Mouse (Mus musculus): ENCODE measurements around the gene Csf1.
A peak's percentile ranks its signal among the peaks of the same experiment; 100 is the strongest.

Csf1 gene

GRCm38 (mm10) chr3:107707239-107707638 is 53.0 kb downstream of the Csf1 start:
- DNase-seq (ENCODE audit: low read depth, low spot score), result no peak

- DNase-seq (ENCODE audit: low read depth, low spot score), result no peak
These were observed 54.1 kb downstream of the Csf1 start for GRCm38 (mm10) chr3:107706164-107706563.

DNA sequence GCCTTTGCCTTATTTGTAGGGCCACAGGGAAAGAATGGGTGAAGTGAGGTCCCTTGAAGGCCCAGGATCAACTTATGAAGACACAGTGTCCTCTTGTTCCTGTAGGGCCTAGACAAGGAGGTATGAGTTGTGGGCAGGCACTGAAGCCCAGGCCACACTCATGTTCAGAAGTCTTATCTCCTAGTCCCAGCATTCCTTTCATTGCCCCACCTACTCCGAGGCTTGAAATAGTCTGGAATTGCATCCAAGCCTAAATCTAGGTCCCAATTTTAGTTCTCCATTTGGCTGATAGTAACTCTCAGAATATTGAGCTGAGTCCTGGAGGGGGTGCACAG is 55.9 kb downstream of the Csf1 start:
- no peak for DNase-seq (ENCODE audit: low read depth, low spot score)

DNA sequence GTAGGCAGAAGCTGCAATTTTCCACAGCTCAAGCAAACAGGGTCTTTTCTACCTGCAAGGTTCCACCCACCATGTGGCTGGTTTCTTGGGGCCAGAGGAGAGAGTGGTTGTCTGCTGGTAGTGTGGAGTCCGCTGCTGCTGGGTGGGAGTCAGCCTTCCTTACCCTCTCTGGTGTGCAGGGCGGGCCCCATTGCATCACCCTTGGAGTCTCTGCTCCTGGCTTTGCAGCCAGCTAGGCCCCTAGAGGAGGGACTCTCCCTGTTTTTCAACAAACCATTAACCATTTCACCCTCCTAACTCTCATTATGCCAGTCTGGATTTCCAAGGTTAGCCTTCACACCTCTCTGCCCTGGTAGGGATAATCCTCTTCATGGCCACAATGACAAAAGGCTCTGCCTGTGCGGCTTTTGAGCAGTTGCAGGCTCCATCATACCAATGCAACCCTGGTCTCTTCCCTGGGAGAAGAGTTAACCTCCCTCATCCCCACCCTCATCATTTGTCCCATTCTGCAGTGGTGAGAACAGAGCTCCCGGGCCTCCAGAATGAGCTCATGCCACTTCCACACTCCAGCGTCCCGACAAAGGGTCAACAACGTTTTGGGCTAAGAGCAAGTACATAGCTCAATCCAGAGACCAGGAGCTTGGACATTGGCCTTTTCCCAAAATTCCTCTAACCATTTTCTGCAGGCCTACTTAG is 56.4 kb downstream of the Csf1 start:
- no peak for DNase-seq (ENCODE audit: low read depth, low spot score)

DNA sequence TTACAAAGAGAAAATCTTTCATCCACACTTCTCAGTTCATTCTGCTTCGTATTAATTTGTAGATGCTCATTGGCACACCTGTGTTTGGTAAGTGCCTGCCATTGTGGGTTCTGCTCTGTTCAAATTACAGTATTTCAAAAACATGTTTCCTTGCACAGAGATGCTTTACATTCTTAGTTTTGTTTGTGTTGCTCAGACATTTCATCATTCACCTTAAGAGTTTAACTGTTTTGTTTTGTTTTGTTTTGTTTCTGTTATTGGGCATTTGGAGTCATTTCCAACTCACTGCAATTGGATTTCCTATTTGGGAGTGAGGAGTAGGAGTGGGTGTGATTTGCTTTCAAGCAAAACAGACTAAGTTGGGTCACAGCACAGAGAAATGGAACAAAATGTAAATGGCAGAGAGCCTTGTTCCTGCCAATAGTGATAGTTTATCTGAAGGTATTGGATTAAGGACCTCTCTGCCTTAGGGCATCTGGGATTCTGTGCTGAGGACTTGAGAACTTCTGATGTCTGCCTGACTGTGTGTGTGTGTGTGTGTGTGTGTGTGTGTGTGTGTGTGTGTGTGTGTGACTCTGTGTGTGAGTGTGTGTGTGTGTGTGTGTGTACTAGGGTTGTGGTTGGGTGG is 58.4 kb downstream of the Csf1 start:
- no peak for DNase-seq (ENCODE audit: low read depth, low spot score)

- no peak for DNase-seq (ENCODE audit: low read depth, low spot score)
These were observed 59.6 kb downstream of the Csf1 start for GRCm38 (mm10) chr3:107700625-107701024.

DNA sequence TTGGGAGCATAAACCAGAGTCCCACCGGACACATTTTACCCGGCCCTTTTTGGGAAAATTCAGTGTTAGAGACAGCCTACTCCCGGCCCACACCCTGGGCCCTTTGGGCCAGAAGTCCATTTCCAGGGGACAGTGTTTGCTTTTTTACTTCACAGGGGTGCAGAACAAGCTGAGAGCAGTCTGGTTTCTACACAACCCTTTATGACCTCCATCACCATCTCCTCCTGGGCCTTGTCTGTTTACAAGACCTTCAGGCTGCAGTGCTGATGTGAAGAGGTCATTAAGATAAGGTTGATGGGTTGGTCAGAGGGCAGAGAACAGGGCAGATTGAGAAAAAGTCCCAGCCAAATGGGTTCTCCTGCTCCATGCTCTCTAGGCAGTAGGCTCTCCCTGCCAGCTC is 63.4 kb downstream of the Csf1 start:
- DNase-seq (ENCODE audit: low read depth, low spot score), result no peak

DNA sequence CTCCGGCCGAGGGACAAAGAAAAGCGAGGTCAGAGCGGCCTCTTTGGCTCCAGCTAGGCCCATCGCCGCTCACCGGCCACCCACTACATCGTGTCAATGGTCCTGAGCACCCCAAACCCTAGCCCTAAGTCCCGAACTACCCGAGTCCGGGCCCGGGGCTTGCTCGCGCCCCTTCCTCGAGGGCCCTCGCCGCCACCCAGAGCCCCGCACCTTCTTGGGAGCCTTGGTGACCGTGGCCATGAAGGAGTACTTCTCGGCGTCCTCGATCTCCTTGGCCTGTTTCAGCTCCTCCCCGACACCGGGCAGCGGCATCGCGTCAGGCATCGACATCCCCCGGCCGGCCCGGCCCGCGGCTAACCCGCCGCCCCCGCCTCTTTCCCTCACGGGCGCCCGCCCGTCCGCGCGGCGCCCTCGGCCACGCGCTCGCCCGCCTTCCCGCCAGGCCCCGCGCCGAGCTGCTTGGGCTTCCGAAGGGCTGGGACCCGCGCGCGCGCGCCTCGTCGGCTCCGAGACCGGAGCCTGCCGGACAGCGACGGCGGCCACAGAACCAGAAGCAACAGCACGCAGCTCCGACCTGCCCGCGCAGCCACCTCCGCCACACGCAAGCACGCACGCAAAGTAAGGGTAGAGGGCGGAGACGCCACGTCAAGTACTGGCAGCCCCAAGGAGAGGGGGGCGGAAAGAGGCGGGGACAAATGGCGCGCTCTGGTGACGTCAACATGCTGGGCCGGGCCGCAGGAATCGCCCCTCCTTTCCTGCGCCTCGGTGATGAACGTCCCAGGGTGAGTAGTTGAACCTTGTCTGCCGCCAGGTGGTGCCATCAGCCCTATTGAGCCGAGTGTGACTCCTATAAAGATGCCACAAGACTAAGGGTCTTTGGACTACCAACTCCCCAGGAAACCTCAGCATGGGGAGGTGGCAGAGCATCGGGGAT is 64.1 kb downstream of the Csf1 start, which contains the start of gene Ahcyl1:
TSS of gene Ahcyl1 (minus strand) at position 613 of the 934 bp plus-strand sequence.
- DNase-seq (ENCODE audit: low read depth, low spot score), result peak; percentile 96

DNA sequence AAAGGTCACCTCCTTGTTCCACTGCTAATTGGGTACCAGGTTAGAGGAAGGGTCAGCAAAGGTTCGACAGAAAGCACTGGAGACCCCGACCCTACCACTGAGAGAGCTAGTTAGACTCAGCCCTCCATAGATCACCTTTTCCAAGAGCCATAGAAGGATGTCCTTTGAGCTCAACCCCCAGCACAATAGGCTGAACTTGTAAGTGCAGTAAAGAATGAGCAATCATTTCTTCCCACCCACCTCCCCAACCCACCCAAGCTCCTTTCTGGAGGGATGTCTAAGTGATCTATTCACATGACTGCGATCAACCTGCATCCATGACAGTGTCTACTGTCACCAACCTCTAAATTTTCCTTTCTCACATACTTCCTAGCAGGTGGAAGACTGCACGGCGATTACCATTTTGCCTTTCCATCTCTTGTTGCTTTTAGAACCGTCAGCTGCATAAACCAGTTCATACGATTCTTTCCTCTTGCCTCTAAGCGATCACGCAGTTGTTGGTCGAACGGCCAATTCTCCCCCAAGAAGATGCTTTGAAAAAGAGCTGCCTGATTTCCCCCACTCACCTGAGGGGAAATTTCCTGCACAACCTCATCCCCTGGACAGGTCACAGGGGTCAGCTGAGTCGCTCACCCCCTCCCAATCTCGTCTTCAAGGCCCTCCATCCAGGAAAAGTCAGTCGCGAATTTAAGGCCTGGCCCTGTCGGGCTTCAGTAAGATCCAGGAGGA is 64.9 kb downstream of the Csf1 start:
- DNase-seq (ENCODE audit: low read depth, low spot score), result no peak

DNA sequence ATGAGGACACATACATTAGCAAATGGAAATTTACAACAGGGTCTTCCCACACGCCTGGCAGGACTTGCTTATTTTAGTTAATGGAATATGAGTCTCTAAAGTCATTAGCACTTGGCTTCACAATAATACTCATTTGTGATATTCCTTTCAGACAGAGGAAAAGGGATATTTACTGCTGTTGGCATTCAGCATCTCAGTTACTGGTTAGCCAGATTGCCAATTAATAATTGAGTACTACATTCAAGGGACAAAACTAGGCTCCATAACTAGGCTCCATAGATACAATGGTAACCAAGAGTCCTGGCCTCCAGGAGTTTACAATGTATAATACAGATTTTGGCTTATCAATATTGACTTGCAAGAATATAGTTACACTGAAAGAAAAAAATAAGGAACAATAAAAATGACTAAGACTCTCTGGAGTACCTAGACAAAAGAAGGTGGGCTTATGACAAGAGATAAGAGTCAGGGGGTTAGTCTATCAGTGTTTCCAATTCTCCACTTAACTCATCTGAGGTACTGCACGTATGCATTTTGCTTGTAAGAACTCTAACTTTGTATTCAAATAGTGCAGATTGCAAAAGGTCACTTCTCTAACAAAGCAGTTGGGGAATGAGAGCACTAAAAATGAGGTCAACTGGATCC is 65.9 kb downstream of the Csf1 start:
- DNase-seq (ENCODE audit: low read depth, low spot score), result no peak

All from retina, postnatal 7 days (tissue).